Mouse (Mus musculus): Measurements from ENCODE around the gene Cd55.
"Not testable (repeated sequence)": the region's sequence is repeated elsewhere in the genome, so short reads cannot be mapped to it uniquely, and the experiment has no call there.

The Cd55 gene

GRCm38 (mm10) chr1:130422033-130422432 is 40.5 kb downstream of the Cd55 start:
- DNase-seq = not testable (repeated sequence)

GRCm38 (mm10) chr1:130397109-130397508 is 65.4 kb downstream of the Cd55 start:
- not testable (repeated sequence) for DNase-seq
